Mouse (Mus musculus) thymus, adult 2 months (tissue): ENCODE data around the gene Cdon. TPM values are rescaled to one million over a fixed set of nuclear protein-coding genes. Genes with fewer than 3 reads are reported as not detected.

Experiments used
- DNase-seq: peaks from one replicate; pipeline ENCODE4 v3.0.0; 2021
- H3K27ac ChIP-seq: fragments of 200-500 bp; 2 replicates; pipeline ENCODE4 v1.5.1; 2012; ENCODE audit warnings: low read length, control low read depth; ENCODE audit not compliant: control insufficient read depth, insufficient read depth
- H3K27me3 ChIP-seq: fragments of 200-500 bp; 2 replicates; pipeline ENCODE4 v1.6.1; 2012; ENCODE audit warnings: mild to moderate bottlenecking, low read length, moderate library complexity, mixed read lengths; ENCODE audit not compliant: control insufficient read depth, insufficient read depth
- H3K36me3 ChIP-seq: fragments of 200-500 bp; 2 replicates; pipeline ENCODE4 v1.6.1; 2012; ENCODE audit warnings: mild to moderate bottlenecking, low read length, moderate library complexity; ENCODE audit not compliant: control insufficient read depth, insufficient read depth
- H3K4me1 ChIP-seq: fragments of 200-500 bp; replicated peaks from 2 replicates; pipeline ENCODE4 v1.6.1; 2012; ENCODE audit warnings: low read length; ENCODE audit not compliant: control insufficient read depth, insufficient read depth
- H3K4me3 ChIP-seq: fragments of 200-500 bp; 2 replicates; pipeline ENCODE4 v1.5.1; 2012; ENCODE audit warnings: mild to moderate bottlenecking, low read length, control low read depth, moderate library complexity; ENCODE audit not compliant: control insufficient read depth, insufficient read depth
- CTCF ChIP-seq: fragments of 200-500 bp; IDR thresholded peaks from 2 replicates; pipeline ENCODE4 v1.5.1; 2012; ENCODE audit warnings: mild to moderate bottlenecking, control low read depth, low read length, moderate library complexity, borderline replicate concordance; ENCODE audit not compliant: control insufficient read depth, poor library complexity, insufficient read depth; ENCODE audit errors: extremely low read depth
- POLR2A ChIP-seq: fragments of 200-500 bp; IDR thresholded peaks from 2 replicates; pipeline ENCODE4 v1.6.1; 2012; ENCODE audit warnings: mild to moderate bottlenecking, low read length, control low read depth, moderate library complexity; ENCODE audit not compliant: control insufficient read depth, poor library complexity, insufficient read depth; ENCODE audit errors: extremely low read depth
- WGBS: fragments of 180-500 bp; shearing (Covaris S2); methylation state at CpG from one replicate; pipeline ENCODE4 v1.1.7; 2018; 5-methylcytosine and 5-hydroxymethylcytosine counted together
- polyA plus RNA-seq: library from polyadenylated mRNA; depleted of rRNA; stranded (reverse); fragments of >200 nt; gene quantifications from 2 replicates; pipeline ENCODE4 v1.2.3, GENCODE M21; 2012

The Cdon gene
- polyA plus RNA-seq, 1 experiment: 8.8 TPM

DNA sequence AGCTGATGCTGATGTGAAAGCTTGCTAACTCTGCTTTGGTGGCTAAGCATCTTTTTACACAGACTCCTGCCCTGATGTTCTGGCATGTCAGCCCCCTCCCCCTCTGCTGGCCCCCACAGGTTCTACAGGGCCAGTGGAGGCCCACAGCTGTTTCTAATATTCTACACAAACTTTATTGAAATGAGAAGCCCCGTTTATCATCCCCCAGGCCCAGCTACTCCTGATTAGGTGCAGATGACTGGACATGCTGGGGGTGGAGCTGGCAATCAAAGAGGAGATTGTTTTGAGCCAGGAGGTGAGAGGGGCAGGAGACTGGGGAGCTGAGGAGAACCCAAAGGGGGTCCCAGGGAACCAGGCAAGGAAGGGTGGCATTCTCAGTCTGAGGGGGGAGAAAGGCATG, 108.9 kb downstream of the Cdon start:
- no peak for DNase-seq
- Histone ChIP-seq H3K4me1 (no peaks in the 10 kb centered on the region), H3K27me3 (no peaks in the 10 kb centered on the region), H3K36me3 (no peaks in the 10 kb centered on the region), H3K4me3 (no peak overlapping the region), H3K27ac (no peak overlapping the region)
- TF ChIP-seq POLR2A: no peak
- TF ChIP-seq CTCF: no peak
- WGBS: 54% methylated on average over 1 of the region's 1 CpGs

DNA sequence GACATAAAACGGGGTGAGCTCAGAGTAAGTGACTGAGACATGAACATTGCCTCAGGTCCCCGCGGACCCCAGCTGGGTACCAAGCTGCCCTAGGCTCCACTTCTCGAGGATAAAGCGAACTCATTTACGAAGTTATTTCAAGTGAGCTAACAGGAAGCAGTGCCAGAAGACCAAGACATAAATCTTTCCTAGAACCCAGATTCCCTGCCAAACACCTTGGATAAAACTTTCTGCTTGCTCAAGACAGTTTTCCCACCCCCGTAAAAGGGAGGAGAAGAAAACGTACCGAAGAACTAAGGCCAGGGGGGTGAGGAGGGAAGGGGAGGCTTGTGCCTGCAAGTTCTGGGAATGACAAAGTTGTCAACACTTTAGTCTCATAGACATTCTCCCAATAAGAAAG, 112.3 kb downstream of the Cdon start:
- WGBS: 79% methylated on average over 9 of the region's 9 CpGs
- TF ChIP-seq CTCF: no peak
- no peak for TF ChIP-seq POLR2A
- Histone ChIP-seq H3K27me3 (no peaks in the 10 kb centered on the region), H3K27ac (no peak overlapping the region), H3K4me1 (no peaks in the 10 kb centered on the region), H3K36me3 (no peaks in the 10 kb centered on the region), H3K4me3 (no peak overlapping the region)
- no peak for DNase-seq

DNA sequence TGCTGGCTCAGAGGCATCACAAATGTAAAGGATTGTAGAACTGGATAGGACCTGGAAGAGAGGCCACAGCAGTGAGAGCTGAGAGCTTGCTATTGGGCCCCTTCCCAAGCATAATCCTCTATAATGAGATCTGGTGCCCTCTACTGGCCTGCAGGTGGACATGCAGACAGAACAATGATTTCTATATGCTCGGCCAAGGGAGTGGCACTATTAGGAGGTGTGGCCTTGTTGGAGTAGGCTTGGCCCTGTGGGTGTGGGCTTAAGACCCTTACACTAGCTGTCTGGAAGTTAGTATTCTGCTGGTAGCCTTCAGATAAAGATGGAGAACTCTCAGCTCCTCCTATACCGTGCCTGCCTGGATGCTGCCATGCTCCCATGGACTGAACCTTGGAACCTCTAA, 114.2 kb downstream of the Cdon start:
- 23% methylated on average over 2 of the region's 2 CpGs for WGBS
- H3K4me1 ChIP-seq: no peaks in the 10 kb centered on the region
- no peaks in the 10 kb centered on the region for H3K27me3 ChIP-seq
- no peak overlapping the region for H3K4me3 ChIP-seq
- DNase-seq: peak; percentile 40
- no peak overlapping the region for H3K27ac ChIP-seq
- TF ChIP-seq CTCF (no peak), POLR2A (no peak)
- H3K36me3 ChIP-seq: no peaks in the 10 kb centered on the region

DNA sequence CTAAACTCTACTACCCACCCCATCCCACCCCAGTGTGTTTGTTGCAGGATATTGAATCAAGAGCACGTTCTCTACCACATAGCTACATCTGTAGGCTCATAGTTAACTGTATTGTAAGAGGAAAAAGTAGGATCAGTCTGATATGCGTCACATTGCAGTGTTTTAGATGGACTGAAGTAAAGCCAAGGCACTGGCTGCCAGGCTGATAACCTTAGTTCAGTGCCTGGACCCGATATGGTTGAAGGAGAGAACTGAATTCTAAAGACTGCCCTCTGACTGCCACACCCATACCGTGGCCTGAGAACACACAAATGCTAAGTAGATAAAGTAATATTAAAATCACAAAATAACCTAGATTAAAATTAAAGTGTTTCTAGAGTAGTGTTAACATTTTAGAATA, 114.9 kb downstream of the Cdon start:
- no peak overlapping the region for H3K27ac ChIP-seq
- TF ChIP-seq POLR2A: no peak
- no peak for TF ChIP-seq CTCF
- no peak for DNase-seq
- WGBS: 93% methylated on average over 4 of the region's 4 CpGs
- no peak overlapping the region for H3K4me3 ChIP-seq
- H3K36me3 ChIP-seq: no peaks in the 10 kb centered on the region
- H3K27me3 ChIP-seq: no peaks in the 10 kb centered on the region
- H3K4me1 ChIP-seq: no peaks in the 10 kb centered on the region

DNA sequence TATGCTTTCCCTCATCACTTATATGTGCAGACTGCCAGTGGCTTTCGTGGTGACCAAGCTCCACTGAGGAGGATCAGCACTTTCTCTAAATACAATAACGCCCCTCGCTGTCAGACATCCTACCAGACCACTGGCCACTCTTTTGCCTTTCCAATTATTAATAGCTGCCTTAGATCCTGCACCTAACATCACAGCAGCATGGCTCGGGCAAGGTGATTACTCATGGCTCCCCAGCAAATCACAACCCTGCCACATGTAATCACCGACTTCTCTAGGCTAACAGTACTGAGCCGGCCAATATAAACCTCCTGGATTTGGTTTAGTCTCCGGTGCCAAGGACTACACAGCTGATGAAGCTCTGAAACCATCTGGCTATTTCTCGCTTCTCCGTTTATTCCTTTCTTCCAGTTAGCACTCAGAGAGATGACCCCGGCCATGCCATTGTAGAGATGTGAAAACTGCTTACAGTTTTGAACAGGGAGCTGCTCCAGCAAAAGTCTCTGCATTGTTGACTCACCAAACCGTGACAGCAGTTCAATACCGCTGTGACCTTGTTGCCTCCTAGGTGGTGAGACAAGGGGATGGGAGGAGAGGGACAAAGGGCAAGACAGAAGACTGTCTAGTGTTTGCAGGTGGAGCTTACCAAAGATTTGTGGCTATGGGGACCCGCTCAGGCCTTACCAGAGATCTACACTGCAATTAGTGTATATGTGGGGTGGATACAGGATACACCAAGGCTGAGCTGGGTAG, 118.2 kb downstream of the Cdon start:
- Histone ChIP-seq H3K4me1 (no peaks in the 10 kb centered on the region), H3K4me3 (no peak overlapping the region), H3K36me3 (no peaks in the 10 kb centered on the region), H3K27ac (no peak overlapping the region), H3K27me3 (no peaks in the 10 kb centered on the region)
- TF ChIP-seq CTCF (no peak), POLR2A (no peak)
- DNase-seq: no peak
- WGBS: 95% methylated on average over 13 of the region's 13 CpGs

DNA sequence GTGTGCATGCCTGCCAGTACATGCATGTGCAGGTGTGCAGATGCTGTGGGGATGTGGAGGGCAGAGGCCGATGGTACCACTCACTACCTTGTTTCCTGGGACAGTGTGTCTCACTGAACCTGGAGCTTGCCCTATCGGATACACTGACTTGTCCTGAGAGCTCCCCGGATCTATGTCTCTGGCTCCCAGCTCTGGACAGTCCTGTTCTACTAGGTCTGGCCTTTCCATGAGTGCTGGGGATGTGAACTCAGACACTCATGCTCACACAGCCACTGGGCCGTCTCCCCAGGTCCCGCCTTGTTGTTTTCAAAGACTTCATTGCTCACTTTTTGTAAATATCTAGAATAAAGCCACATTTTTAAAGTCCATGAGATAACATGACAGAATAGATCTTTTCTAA, 120.1 kb downstream of the Cdon start:
- no peaks in the 10 kb centered on the region for H3K27me3 ChIP-seq
- DNase-seq: no peak
- 91% methylated on average over 5 of the region's 5 CpGs for WGBS
- TF ChIP-seq POLR2A (no peak), CTCF (no peak)
- no peaks in the 10 kb centered on the region for H3K4me1 ChIP-seq
- no peak overlapping the region for H3K4me3 ChIP-seq
- H3K27ac ChIP-seq: no peak overlapping the region
- no peaks in the 10 kb centered on the region for H3K36me3 ChIP-seq

DNA sequence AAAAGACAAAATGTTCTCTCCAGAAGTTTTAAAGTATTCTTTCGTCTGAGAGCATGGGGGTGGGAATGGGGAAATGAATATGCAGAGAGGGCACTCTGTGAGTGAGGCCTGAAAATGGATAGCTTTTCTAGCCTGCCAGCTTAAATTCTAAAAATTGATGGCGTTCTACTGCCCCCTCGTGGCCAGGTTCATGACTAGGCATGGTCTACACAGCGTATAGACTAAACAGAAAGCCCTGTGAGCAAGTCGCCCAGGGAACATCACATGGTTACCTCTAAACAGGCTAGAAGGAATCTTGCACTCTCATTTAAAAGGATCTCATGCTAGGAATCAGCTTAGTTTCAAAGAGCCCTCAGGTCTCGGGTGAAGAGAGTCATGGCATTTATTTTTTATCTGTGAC, 120.6 kb downstream of the Cdon start:
- Histone ChIP-seq H3K4me3 (no peak overlapping the region), H3K27ac (no peak overlapping the region), H3K27me3 (no peaks in the 10 kb centered on the region), H3K36me3 (no peaks in the 10 kb centered on the region), H3K4me1 (no peaks in the 10 kb centered on the region)
- peak; percentile 75 for DNase-seq
- 15% methylated on average over 6 of the region's 6 CpGs for WGBS
- no peak for TF ChIP-seq POLR2A
- no peak for TF ChIP-seq CTCF
